Mouse (Mus musculus) spleen, postnatal 36 days (tissue): Measurements from ENCODE around the gene Fam13c.
"Not testable (repeated sequence)": the region's sequence is repeated elsewhere in the genome, so short reads cannot be mapped to it uniquely, and the experiment has no call there.

Experiments
- DNase-seq, 2 experiments: peaks; one replicate each; pipeline ENCODE4 v3.0.0; 2022; ENCODE audit warnings: low spot score in 2 of 2, mixed read lengths in 1 of 2

Gene Fam13c

GRCm38 (mm10) chr10:70439676-70440521, at the start of gene Fam13c:
Gene Fam13c, plus strand, starts transcription at chr10:70440481.
- DNase-seq = no peak

DNA sequence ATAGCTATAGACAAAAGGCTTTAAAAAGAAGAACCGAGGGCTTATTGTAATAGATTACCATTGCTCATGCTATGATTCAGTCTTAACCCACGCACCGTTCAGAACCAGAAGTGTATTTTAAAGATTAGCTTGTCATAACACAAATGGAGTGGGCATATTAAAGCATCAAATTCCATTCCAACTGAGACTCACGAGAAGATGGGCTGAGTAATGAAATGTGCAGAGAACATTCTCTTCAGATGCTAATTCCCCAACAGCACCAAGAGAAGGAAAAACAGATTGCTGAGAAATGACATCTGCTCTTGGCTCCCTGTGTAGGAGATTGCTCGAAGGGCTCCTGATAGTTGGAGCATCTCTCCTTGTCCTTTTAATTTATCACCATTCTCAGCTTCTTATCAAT, 44.4 kb upstream of the Fam13c start:
- DNase-seq = no peak

DNA sequence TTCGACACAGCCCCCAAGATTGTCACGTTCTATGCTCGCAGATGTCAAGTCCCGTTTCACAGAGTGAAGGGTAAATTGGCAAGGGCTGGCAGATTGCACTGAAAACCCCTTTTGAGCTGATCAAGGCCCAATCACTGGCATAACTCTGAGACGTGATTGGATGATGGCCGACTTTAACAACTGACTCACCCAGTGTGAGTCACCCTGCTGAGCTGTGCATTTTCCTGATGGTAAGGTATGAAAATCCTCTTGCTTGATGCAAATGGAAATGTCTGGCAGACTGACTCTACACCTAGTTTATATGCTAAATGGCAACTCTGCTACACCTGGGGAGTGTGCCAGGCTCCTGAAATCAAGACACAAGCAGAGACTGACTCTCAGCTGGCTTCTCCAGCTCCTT, 42.1 kb upstream of the Fam13c start:
- no peak for DNase-seq

GRCm38 (mm10) chr10:70402006-70402405, 38.3 kb upstream of the Fam13c start:
- no peak for DNase-seq

- no peak for DNase-seq
These were observed 37.6 kb upstream of the Fam13c start for GRCm38 (mm10) chr10:70402711-70403110.

- DNase-seq = no peak
These were observed 22.3 kb upstream of the Fam13c start for GRCm38 (mm10) chr10:70417811-70418486.

- no peak for DNase-seq
These were observed 20.7 kb upstream of the Fam13c start for GRCm38 (mm10) chr10:70419282-70420264.

DNA sequence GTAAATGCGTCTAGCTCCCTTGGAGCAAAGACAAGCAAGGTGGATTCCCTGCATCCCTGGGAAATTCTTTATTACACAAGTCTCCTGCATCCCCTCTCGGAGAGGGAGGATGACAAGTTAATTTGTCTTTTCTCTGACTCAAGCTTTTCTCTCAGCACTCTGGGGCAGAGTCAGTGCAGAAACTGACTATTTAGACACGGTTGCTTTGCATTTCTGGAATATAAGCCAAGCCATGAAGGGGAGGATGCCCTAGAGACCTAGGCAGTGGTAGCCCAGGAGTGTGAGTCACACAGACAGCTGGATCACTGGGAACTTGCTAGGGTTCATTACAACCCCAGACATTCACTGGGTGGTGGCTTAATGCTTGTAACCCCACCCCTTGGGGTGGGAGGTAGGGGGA, 13.9 kb upstream of the Fam13c start:
- no peak for DNase-seq

- DNase-seq = no peak
These were observed 12.1 kb upstream of the Fam13c start for GRCm38 (mm10) chr10:70428121-70428662.

GRCm38 (mm10) chr10:70429341-70429740, 10.9 kb upstream of the Fam13c start:
- DNase-seq = no peak

DNA sequence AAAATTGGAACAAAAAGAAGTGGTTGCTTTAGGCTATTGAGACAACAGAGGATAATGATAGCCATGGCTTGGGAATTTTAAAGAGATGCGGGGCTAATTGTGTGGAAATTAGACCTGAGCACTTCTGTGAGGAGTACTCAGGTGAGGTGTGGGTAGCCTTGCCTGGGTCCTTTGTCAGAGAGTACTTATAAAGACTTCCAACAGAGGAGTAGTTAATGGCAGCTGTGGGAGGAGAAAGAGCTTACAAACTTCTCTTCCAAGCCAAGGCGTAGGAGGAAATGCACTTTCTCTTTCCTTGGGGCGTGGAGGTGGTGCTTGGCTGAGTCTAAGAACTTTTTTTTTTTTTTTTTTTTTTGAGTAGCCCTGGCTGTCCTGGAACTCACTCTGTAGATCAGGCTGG, 6.9 kb upstream of the Fam13c start:
- no peak for DNase-seq

DNA sequence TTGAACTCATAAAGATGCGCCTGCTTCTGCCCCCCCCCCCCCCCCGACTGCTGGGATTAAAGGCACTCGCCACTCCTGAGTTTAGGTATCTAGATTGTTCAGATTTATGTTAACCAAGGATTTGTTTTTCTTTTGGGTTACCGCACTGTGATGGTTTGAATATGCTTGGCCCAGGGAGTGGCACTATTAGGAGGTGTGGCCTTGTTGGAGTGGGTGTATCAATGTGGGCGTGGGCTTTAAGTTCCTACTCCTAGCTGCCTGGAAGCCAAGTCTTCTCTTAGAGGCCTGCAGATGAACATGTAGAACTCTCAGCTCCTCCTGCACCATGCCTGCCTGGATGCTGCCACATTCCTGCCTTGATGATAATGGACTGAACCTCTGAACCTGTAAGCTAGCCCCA, 6.5 kb upstream of the Fam13c start:
- DNase-seq = not testable (repeated sequence)

DNA sequence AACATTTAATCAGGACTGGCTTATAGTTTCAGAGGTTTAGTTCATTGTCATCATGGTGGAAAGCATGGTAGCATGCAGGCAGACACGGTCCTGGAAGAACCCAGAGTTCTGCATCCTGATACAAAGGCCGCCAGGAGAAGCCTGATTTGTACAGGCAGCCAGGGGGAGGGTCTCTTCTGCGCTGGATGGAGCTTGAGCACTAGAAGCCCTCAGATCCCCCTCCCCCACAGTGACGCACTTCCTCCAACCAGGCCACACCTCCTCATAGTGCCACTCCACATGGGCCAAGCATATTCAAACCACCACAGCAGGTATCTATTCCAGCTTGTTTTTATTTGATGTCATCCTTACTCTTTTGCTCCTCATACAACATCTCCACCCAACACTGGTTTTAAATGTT, 3.6 kb upstream of the Fam13c start:
- no peak for DNase-seq

DNA sequence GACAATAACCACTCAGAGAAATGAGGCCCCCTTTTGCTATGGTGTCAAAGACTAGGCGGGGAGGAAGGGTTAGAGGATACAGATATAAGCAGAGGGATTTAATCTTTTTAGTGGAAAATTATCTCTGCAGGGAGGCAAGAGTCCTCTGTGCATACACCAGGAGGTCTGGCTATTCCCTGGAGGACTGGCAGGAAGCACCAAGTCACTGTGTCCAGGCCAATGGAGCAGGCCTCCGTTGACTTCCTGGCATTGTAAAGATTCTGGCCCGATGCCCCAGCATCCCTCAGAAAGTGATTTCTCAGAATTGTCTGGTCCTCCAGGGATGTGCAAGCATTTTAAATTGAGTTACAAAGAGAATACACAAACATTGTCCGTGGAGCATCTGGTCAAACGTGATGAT, 3.0 kb upstream of the Fam13c start:
- DNase-seq = no peak

GRCm38 (mm10) chr10:70440639-70441461, 569 bp downstream of the Fam13c start:
- no peak for DNase-seq

DNA sequence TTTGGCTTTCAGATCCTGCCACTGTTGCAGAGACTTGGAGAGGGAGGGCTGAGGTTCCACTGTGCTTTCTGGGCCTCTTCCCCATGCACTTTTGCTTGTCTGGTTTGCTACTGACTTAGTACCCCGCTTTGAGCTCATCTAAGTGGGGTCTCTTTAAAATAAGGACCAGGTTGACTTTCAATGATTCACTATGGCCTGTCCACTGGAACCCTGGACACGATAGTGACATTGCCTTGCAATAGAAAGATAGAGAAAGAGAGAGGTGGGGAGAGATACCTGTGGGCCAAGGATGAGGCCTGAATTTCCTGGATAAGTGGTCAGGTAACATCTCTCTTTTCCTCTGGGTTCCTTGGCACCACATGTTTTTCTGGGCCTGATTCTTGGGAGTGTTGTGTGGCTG, 1.9 kb downstream of the Fam13c start:
- no peak for DNase-seq

DNA sequence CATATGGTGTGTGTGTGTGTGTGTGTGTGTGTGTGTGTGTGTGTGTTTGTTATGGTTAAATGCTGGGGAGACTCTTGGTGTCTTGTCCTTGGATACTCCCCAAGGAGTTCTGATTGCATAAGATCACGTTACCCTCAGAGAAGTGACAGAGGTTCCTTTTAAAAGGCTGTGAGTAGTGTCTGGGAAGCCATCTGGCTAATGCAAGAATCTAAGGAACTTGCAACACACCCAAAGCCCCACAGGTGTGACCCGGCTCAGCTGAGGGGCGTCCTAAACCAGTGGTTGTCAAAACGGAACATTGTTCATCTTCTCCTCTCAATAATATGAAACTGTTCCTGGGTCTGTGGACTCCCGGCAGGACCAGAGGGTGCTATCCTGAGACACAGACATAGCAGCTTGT, 2.3 kb downstream of the Fam13c start:
- DNase-seq = no peak

DNA sequence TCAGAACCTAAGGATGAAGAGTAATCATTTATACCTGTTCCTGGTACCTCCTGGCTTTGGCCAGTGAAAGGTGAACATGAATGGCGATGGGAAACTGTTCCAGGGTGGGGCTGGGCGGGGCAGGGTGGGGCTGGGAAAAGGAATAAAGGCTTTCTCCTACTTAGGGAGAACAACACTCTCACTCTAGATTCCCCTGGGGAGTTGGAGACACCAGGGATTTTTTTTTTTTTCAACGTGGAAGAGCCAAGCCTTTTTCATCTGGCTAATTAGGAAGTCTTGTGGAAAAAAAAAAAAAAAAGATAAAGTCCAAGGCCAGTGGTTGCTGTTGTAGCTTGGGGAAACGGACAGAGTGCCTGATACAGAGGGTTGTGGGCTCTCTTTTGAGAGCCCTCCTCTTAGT, 7.5 kb downstream of the Fam13c start:
- DNase-seq = no peak

DNA sequence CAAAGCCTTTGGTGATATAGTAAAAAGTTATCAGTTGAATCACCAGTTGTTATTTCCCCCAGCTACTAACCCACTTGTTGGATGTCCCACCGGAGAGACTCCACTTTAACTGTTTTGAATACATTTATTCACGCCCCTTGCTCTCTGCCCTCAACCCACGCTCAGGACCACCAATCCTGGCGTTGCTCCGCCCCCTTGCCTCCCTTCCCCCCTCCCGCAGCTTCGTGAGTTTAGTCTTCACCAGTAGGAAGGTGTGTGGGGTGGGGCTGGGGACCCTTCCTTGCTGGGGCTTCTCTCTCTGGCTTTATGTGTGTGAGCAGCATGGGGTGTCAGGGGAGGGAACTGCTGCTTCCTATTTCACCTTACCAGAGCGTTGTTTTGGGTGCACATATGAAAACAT, 8.9 kb downstream of the Fam13c start:
- no peak for DNase-seq

DNA sequence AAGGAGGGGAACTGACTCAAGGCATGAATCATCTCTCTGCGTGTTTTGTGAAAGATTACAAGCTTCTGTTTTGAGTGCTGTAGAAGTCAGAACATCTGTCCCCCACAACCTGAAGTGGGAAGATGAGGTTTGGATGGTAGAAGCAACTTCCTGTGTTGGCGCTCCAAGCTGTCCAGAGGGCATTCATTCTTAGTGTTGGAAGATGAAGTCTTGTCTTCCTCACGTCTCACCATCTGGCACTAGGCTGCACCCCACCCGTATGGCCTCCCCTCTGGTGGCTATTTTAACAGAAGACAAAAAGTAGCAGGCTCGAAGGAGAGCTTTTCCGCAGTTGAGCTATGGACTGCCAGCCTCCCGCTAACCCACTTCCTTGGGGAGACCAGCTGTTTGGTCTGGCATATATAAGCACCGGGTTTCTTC, 15.6 kb downstream of the Fam13c start:
- no peak for DNase-seq
